Mouse (Mus musculus) heart, adult 2 months (tissue): ENCODE measurements around the gene Homer3.

Experiments
- CTCF ChIP-seq: fragments of 200-600 bp; IDR thresholded peaks from 2 replicates; pipeline ENCODE4 v1.8.1; 2022; ENCODE audit warnings: antibody characterized with exemption, mild to moderate bottlenecking, moderate library complexity
- EP300 ChIP-seq: fragments of 200-500 bp; IDR thresholded peaks from 2 replicates; pipeline ENCODE4 v1.6.1; 2011; ENCODE audit warnings: low read depth, low read length, control low read depth; ENCODE audit not compliant: insufficient read depth
- POLR2A ChIP-seq: fragments of 200-500 bp; IDR thresholded peaks from 2 replicates; pipeline ENCODE4 v1.6.1; 2011; ENCODE audit warnings: mild to moderate bottlenecking, low read depth, low read length, control low read depth; ENCODE audit not compliant: insufficient read depth

DNA sequence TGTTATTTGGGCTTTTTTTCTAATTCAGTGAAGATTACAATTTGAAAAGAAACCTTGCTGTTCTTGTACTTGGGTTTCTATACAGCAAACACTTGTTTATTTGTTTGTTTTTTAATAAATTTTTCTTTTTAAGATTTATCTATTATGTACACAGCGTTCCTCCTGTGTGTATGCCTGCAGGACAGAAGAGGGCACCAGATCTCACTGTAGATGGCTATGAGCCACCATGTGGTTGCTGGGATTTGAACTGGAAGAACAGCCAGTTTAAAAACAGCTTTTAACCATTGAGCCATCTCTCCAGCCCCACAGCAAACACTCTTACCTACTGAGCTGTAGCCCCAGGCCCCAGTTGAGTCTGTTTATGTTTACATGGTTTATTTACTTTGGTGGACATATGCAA, 28.0 kb upstream of the Homer3 start:
- TF ChIP-seq POLR2A (no peak), CTCF (peak; percentile 59), EP300 (no peak)
